Mouse (Mus musculus): ENCODE data around the gene Gm2115. TPM values are rescaled to one million over a fixed set of nuclear protein-coding genes. Genes with fewer than 3 reads are reported as not detected.

Gene Gm2115
- polyA plus RNA-seq, 2 experiments from 2014 or later: 0.17 TPM; not detected in 1

Other genes with a start within 250 kb of the Gm2115 start
- gene Arnt2, start 118.8 kb upstream of the Gm2115 start, polyA plus RNA-seq (2017; shearing (Covaris generic)): 1 to 10 TPM; 1.4 to 3.1 TPM
- gene Fah, start 77.8 kb downstream of the Gm2115 start, polyA plus RNA-seq (2017; shearing (Covaris generic)): 10 to 100 TPM in 1 of 2 experiments, 1 to 10 TPM in 1; 8.0 to 11.4 TPM
- gene Zfand6, start 161.0 kb downstream of the Gm2115 start, polyA plus RNA-seq (2017; shearing (Covaris generic)): 100 to 1,000 TPM; 161 to 172 TPM